Mouse (Mus musculus) embryonic fibroblast, embryonic 13.5 days (primary cell): ENCODE measurements at regions not wholly inside any gene's neighbourhood (a gene's known extent, or its start where the extent isn't known, plus 50 kb on each side); places are given as distances from the start of the nearest gene placed in this dataset.

Source experiments
- CTCF ChIP-seq: IDR thresholded peaks from 2 replicates; pipeline ENCODE4 v1.5.1; 2011; ENCODE audit warnings: mild to moderate bottlenecking, control low read depth, low read length, moderate library complexity, borderline replicate concordance; ENCODE audit not compliant: insufficient read depth
- POLR2A ChIP-seq: IDR thresholded peaks from 2 replicates; pipeline ENCODE4 v1.6.1; 2011; ENCODE audit warnings: low read depth, mild to moderate bottlenecking, control low read depth, low read length, moderate library complexity

- no peak for TF ChIP-seq POLR2A
- TF ChIP-seq CTCF: no peak
These were observed 384.8 kb downstream of the Rwdd3 start for GRCm38 (mm10) chr3:120786659-120787058.
